Mouse (Mus musculus) heart, adult 2 months (tissue): ENCODE measurements around the gene Tmem239.

Experiments used
- CTCF ChIP-seq: fragments of 200-600 bp; IDR thresholded peaks from 2 replicates; pipeline ENCODE4 v1.8.1; 2022; ENCODE audit warnings: antibody characterized with exemption, mild to moderate bottlenecking, moderate library complexity
- POLR2A ChIP-seq: fragments of 200-500 bp; IDR thresholded peaks from 2 replicates; pipeline ENCODE4 v1.6.1; 2011; ENCODE audit warnings: mild to moderate bottlenecking, low read depth, low read length, control low read depth; ENCODE audit not compliant: insufficient read depth

GRCm38 (mm10) chr2:130421781-130422620 lies 15.7 kb downstream of the Tmem239 start:
- no peak for TF ChIP-seq POLR2A
- TF ChIP-seq CTCF, result no peak
